Mouse (Mus musculus): ENCODE data around the gene Gm11060. TPM values are rescaled to one million over a fixed set of nuclear protein-coding genes. Genes with fewer than 3 reads are reported as not detected.

The Gm11060 gene
- total and polyA plus RNA-seq, 3 experiments = not detected

DNA sequence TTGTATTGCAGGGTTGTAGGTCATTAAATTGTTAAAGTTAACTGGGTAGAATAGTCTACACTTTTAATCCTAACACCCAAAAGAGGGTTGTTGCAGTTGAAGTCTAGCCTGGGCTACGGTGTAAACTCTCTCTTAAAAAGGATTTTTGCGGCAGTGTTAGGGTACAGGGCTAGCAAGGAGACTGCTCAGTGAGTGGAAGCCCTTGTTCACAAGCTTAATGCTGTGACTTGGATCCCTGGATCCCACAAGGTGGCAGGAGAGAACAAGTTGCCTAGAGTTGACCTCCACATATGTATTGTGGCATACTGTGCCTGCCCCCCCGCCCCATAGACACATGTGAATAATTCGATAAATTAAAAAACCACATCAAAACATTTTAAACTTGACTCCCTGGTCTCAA, 19.3 kb upstream of the Gm11060 start:
- Histone ChIP-seq H3K4me3 (ENCODE audit: low read depth, low read length) (no peak overlapping the region), H3K27me3 (ENCODE audit: insufficient read depth, low read length) (peaks cover 6% of the 10 kb centered on the region; the same call in 1 of the 2 replicates), H3K4me1 (ENCODE audit: insufficient read depth, low read depth, low read length) (no peaks in the 10 kb centered on the region), H3K9me3 (replicated peaks) (no peaks in the 10 kb centered on the region), H3K36me3 (replicated peaks) (no peaks in the 10 kb centered on the region)
- no peak for DNase-seq (ENCODE audit: low spot score)
- TF ChIP-seq TAL1 (conservative IDR thresholded peaks at IDR 0.05; ENCODE audit: low read depth, low read length) (no peak), CTCF (IDR thresholded peaks at IDR 0.05; ENCODE audit: low read depth, low read length) (no peak), GATA1 (IDR thresholded peaks at IDR 0.05; ENCODE audit: borderline replicate concordance, low read length) (no peak), GATA2 (IDR thresholded peaks at IDR 0.05; ENCODE audit: borderline replicate concordance, low read depth, low read length) (no peak), POLR2AphosphoS5 (IDR thresholded peaks at IDR 0.05; ENCODE audit: insufficient replicate concordance, low read depth, low read length) (no peak)
- ATAC-seq (ENCODE audit: extremely low read depth, insufficient number of reproducible peaks, low FRiP score, poor library complexity, severe bottlenecking) = no peak

- Histone ChIP-seq H3K4me3 (ENCODE audit: low read depth, low read length) (no peak overlapping the region), H3K9me3 (replicated peaks) (no peaks in the 10 kb centered on the region), H3K36me3 (replicated peaks) (no peaks in the 10 kb centered on the region), H3K4me1 (ENCODE audit: insufficient read depth, low read depth, low read length) (no peaks in the 10 kb centered on the region), H3K27me3 (ENCODE audit: insufficient read depth, low read length) (peaks cover 10% of the 10 kb centered on the region)
- DNase-seq (ENCODE audit: low spot score) (no peak), ATAC-seq (ENCODE audit: extremely low read depth, insufficient number of reproducible peaks, low FRiP score, poor library complexity, severe bottlenecking) (no peak)
- TF ChIP-seq CTCF (IDR thresholded peaks at IDR 0.05; ENCODE audit: low read depth, low read length) (no peak), POLR2AphosphoS5 (IDR thresholded peaks at IDR 0.05; ENCODE audit: insufficient replicate concordance, low read depth, low read length) (no peak), GATA1 (IDR thresholded peaks at IDR 0.05; ENCODE audit: borderline replicate concordance, low read length) (no peak), GATA2 (IDR thresholded peaks at IDR 0.05; ENCODE audit: borderline replicate concordance, low read depth, low read length) (no peak), TAL1 (conservative IDR thresholded peaks at IDR 0.05; ENCODE audit: low read depth, low read length) (no peak)
Observed at GRCm38 (mm10) chr2:105074196-105074595, 17.6 kb upstream of the Gm11060 start.

DNA sequence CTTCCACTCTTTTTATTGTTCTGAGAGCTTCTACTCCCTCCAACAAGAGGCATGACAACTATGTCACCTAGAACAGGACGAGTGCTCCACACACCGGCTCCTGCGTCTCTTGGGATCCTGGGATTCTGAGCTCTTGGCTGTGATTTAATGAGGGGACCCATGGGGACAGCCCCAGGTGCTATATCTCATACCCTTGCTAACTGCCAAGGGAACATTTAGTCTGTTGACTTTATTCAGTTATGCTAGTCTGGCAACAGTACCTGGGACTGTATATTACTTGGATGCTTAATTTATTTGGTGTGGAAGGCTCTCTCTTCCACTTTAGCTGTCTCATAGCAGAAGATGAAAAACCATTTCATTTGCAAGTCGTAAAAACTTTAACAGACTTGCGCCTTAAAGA, 16.0 kb upstream of the Gm11060 start:
- TF ChIP-seq CTCF (IDR thresholded peaks at IDR 0.05; ENCODE audit: low read depth, low read length) = no peak
- TF ChIP-seq POLR2AphosphoS5 (IDR thresholded peaks at IDR 0.05; ENCODE audit: insufficient replicate concordance, low read depth, low read length) = no peak
- TF ChIP-seq TAL1 (conservative IDR thresholded peaks at IDR 0.05; ENCODE audit: low read depth, low read length) = no peak
- Histone ChIP-seq H3K4me1 (ENCODE audit: insufficient read depth, low read depth, low read length) (no peaks in the 10 kb centered on the region), H3K9me3 (replicated peaks) (no peaks in the 10 kb centered on the region), H3K27me3 (ENCODE audit: insufficient read depth, low read length) (peaks cover 10% of the 10 kb centered on the region), H3K36me3 (replicated peaks) (no peaks in the 10 kb centered on the region), H3K4me3 (ENCODE audit: low read depth, low read length) (no peak overlapping the region)
- no peak for DNase-seq (ENCODE audit: low spot score)
- no peak for ATAC-seq (ENCODE audit: extremely low read depth, insufficient number of reproducible peaks, low FRiP score, poor library complexity, severe bottlenecking)

GRCm38 (mm10) chr2:105077151-105077550, 14.7 kb upstream of the Gm11060 start:
- Histone ChIP-seq H3K4me1 (ENCODE audit: insufficient read depth, low read depth, low read length) (no peaks in the 10 kb centered on the region), H3K4me3 (ENCODE audit: low read depth, low read length) (no peak overlapping the region), H3K36me3 (replicated peaks) (no peaks in the 10 kb centered on the region), H3K9me3 (replicated peaks) (no peaks in the 10 kb centered on the region), H3K27me3 (ENCODE audit: insufficient read depth, low read length) (peaks cover 14% of the 10 kb centered on the region)
- DNase-seq (ENCODE audit: low spot score) (no peak), ATAC-seq (ENCODE audit: extremely low read depth, insufficient number of reproducible peaks, low FRiP score, poor library complexity, severe bottlenecking) (no peak)
- TF ChIP-seq POLR2AphosphoS5 (IDR thresholded peaks at IDR 0.05; ENCODE audit: insufficient replicate concordance, low read depth, low read length) (no peak), CTCF (IDR thresholded peaks at IDR 0.05; ENCODE audit: low read depth, low read length) (no peak), TAL1 (conservative IDR thresholded peaks at IDR 0.05; ENCODE audit: low read depth, low read length) (no peak), GATA1 (IDR thresholded peaks at IDR 0.05; ENCODE audit: borderline replicate concordance, low read length) (no peak), GATA2 (IDR thresholded peaks at IDR 0.05; ENCODE audit: borderline replicate concordance, low read depth, low read length) (no peak)

- Histone ChIP-seq H3K4me3 (ENCODE audit: low read depth, low read length) (no peak overlapping the region), H3K9me3 (replicated peaks) (no peaks in the 10 kb centered on the region), H3K4me1 (ENCODE audit: insufficient read depth, low read depth, low read length) (no peaks in the 10 kb centered on the region), H3K36me3 (replicated peaks) (no peaks in the 10 kb centered on the region), H3K27me3 (ENCODE audit: insufficient read depth, low read length) (peaks cover 15% of the 10 kb centered on the region)
- TF ChIP-seq GATA2 (IDR thresholded peaks at IDR 0.05; ENCODE audit: borderline replicate concordance, low read depth, low read length) = no peak
- no peak for TF ChIP-seq POLR2AphosphoS5 (IDR thresholded peaks at IDR 0.05; ENCODE audit: insufficient replicate concordance, low read depth, low read length)
- no peak for TF ChIP-seq GATA1 (IDR thresholded peaks at IDR 0.05; ENCODE audit: borderline replicate concordance, low read length)
- no peak for TF ChIP-seq TAL1 (conservative IDR thresholded peaks at IDR 0.05; ENCODE audit: low read depth, low read length)
- no peak for TF ChIP-seq CTCF (IDR thresholded peaks at IDR 0.05; ENCODE audit: low read depth, low read length)
- ATAC-seq (ENCODE audit: extremely low read depth, insufficient number of reproducible peaks, low FRiP score, poor library complexity, severe bottlenecking) (no peak), DNase-seq (ENCODE audit: low spot score) (no peak)
Observed at GRCm38 (mm10) chr2:105082256-105082790, 9.5 kb upstream of the Gm11060 start.

- Histone ChIP-seq H3K4me1 (ENCODE audit: insufficient read depth, low read depth, low read length) (no peaks in the 10 kb centered on the region), H3K27me3 (ENCODE audit: insufficient read depth, low read length) (peaks cover 13% of the 10 kb centered on the region), H3K36me3 (replicated peaks) (no peaks in the 10 kb centered on the region), H3K4me3 (ENCODE audit: low read depth, low read length) (no peak overlapping the region), H3K9me3 (replicated peaks) (no peaks in the 10 kb centered on the region)
- no peak for ATAC-seq (ENCODE audit: extremely low read depth, insufficient number of reproducible peaks, low FRiP score, poor library complexity, severe bottlenecking)
- TF ChIP-seq GATA2 (IDR thresholded peaks at IDR 0.05; ENCODE audit: borderline replicate concordance, low read depth, low read length) = no peak
- TF ChIP-seq GATA1 (IDR thresholded peaks at IDR 0.05; ENCODE audit: borderline replicate concordance, low read length) = no peak
- no peak for TF ChIP-seq POLR2AphosphoS5 (IDR thresholded peaks at IDR 0.05; ENCODE audit: insufficient replicate concordance, low read depth, low read length)
- no peak for TF ChIP-seq TAL1 (conservative IDR thresholded peaks at IDR 0.05; ENCODE audit: low read depth, low read length)
- no peak for TF ChIP-seq CTCF (IDR thresholded peaks at IDR 0.05; ENCODE audit: low read depth, low read length)
- DNase-seq (ENCODE audit: low spot score) = no peak
Observed at GRCm38 (mm10) chr2:105084035-105084434, 7.8 kb upstream of the Gm11060 start.
